Mouse (Mus musculus): ENCODE measurements at regions not wholly inside any gene's neighbourhood (a gene's known extent, or its start where the extent isn't known, plus 50 kb on each side); places are given as distances from the start of the nearest gene placed in this dataset.

DNA sequence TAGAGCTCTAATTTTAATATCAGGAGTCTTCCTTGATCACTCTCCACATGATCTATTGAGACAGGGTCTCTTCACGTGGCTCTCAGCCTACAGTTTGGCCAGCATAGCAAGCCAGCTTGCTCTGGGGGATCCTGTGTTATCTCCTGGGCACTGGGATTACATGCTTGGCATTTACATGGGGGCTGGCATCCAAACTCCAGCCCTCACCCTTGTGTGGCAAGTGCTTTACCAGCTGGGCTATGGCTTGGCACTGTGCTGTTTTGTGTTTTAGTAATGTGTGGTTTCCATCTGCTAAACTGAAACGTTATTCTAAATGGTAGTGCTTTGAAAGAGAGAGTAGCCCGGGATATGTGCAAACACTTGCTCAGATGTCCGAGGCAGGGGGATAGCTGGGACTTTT is 251.5 kb upstream of the Hnrnpa3 start:
- DNase-seq (ENCODE audit: low read depth, low spot score), result no peak

GRCm38 (mm10) chr2:75408016-75408415 is 251.0 kb upstream of the Hnrnpa3 start:
- DNase-seq (ENCODE audit: low read depth, low spot score), result no peak

- DNase-seq (ENCODE audit: low read depth, low spot score), result no peak
These were observed 249.3 kb upstream of the Hnrnpa3 start for GRCm38 (mm10) chr2:75409806-75410205.

GRCm38 (mm10) chr2:75412735-75413134 is 246.3 kb upstream of the Hnrnpa3 start:
- DNase-seq (ENCODE audit: low read depth, low spot score), result no peak

DNA sequence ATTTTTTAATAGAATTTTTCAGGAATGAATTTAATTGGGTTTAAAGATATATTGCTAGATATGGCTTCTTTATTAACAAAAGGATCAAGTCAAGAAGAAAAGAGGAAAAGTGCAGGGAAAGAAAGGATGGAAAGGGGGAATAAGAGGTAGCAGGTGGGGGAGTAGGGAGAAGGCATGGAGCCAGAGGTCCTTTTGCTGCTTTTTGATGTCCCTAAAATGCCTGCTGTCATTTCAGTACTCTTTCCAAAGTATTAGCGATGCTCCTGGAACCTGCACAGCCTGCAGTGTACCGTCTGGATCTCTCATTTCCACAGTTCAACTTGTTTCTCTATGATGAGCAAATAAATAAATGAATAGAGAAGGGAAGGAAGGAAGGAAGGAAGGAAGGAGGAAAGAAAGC is 240.4 kb upstream of the Hnrnpa3 start:
- no peak for DNase-seq (ENCODE audit: low read depth, low spot score)

DNA sequence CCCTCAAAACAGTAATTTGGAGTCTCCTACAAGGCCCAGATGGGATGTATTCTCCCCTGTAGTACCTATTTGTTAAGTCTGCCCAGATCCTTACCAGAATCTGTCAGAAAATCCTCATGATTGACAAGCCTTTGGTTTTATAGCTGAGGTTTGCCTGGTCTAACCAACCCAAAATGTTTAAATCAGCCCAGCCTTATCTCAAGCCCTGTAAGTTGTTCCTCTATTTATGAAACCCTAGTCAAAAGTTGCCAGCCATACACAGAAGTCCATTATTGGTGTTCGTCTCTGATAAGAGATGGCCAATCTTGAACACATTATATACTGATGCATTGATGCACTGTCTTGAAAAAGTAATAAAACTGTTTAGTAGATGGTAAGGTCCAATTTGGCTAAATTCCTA is 239.9 kb upstream of the Hnrnpa3 start:
- no peak for DNase-seq (ENCODE audit: low read depth, low spot score)

GRCm38 (mm10) chr2:75422798-75423685 is 236.0 kb upstream of the Hnrnpa3 start:
- peak; percentile 84 for DNase-seq (ENCODE audit: low read depth, low spot score)

DNA sequence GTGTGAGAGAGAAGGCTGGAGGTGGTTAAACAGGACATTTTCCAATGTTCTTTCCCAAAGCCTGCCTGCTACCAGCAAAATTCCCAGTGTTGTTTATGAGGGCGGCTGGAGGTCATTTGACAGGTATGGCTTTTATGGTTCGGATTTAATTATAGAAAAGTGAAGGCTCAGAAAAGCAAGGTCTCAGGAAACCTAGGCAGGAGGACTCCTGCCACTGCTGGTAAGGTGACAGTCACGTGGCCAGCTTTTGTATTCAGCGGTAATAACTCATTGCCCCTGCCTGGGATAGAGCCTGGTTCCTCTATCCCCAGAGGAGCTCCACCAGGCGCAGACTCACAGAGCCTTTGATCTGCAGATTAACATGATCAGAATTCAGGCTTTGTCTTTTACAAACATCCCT is 235.2 kb upstream of the Hnrnpa3 start:
- peak; percentile 72 for DNase-seq (ENCODE audit: low read depth, low spot score)

- no peak for DNase-seq (ENCODE audit: low read depth, low spot score)
These were observed 234.7 kb upstream of the Hnrnpa3 start for GRCm38 (mm10) chr2:75424363-75424762.

- no peak for DNase-seq (ENCODE audit: low read depth, low spot score)
These were observed 234.2 kb upstream of the Hnrnpa3 start for GRCm38 (mm10) chr2:75424911-75425310.

- no peak for DNase-seq (ENCODE audit: low read depth, low spot score)
These were observed 233.7 kb upstream of the Hnrnpa3 start for GRCm38 (mm10) chr2:75425384-75425783.

DNA sequence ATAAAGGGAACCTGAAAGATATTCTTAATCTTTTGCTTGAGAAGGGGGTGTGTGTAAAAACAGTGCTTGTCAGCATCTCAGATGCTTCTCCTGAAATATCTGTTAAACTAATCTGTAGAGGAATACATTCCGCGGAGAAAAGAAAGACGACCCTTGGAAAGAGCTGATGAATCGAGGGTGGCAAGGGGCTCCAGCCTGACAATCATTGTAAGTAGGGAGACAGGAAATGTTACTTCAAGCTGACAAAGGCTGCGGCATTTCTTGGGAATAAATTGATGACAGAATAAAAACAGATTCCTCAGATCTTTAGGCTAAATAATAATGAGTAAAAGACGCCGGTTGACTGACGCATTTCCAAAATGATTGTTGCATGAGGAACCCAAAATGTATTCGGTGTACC is 233.3 kb upstream of the Hnrnpa3 start:
- no peak for DNase-seq (ENCODE audit: low read depth, low spot score)

DNA sequence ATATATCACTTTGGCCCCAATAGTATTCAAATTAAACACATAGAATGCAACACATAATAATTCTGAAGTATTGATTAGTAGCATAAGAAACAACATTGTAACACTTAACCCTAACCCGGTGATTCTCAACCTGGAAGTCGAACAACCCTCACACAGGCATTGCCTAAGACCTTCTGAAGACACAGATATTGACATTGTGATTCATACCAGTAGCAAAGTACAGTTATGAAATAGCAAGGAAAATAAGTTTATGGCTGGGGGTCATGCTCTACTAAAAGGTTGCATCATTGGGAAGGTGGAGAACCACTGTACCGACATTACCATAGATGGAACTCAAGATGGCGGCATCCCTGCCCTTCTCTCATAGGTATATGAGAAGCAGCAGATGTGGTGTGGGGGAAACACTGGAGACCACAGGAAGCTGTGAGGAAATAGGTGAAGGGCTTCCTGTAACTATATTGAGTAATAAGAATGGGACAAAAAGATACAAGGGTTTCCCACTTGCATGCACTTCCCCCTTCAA is 231.1 kb upstream of the Hnrnpa3 start:
- no peak for DNase-seq (ENCODE audit: low read depth, low spot score)

DNA sequence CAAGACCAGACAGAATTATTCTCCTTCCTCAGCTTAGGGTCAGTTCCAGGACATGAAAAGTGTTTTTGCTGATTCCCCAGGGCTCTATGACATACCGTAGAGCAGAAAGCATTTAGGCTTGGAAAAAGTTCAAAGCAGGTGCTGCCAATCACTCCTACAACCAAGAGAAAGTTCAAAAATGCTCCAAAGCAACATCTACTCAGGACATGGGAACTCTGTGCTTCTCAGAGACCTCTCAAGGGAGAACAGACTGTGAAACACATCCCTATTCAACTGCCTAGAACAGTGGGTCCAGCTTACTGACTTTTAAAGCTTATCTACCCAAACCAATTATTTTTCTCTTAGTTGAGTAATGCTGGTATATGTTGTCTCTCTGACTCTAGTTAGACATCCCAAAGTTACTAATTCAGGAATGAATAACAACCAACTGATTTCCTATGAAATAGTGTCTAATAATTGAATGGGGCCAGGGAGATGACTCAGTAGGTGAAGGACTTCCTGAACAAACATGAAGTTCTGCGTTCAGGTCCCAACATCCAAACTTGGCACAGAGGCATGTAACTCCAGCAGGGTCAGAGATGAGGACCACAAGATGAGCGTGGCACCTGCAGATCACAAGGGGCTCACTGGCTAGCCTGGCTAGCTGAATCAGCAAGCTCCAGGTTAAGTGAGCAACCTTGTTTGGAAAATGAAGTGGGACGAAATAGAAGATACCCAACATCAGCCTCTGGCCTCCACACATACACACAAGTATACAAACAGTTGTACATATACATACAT is 228.7 kb upstream of the Hnrnpa3 start:
- DNase-seq (ENCODE audit: low read depth, low spot score), result no peak

DNA sequence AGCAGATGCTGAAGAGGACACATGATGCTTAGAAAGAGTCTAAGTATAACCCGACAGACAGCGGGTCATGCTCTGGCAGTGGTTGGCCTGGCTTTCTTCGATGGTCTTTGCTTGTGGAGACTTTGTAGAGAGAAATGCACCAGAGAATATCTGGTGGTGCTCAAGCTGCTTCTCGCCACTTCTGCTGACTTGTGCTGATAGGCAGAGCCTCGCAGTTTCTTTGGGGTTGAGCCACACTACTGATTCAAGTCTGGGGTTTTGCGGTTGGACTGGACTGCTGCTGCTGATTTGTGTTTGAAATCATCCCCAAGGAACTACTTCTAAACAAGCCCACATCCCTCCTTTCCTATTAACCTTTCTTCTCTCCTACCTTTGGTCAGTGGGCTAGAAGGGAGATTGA is 227.1 kb upstream of the Hnrnpa3 start:
- DNase-seq (ENCODE audit: low read depth, low spot score), result no peak

DNA sequence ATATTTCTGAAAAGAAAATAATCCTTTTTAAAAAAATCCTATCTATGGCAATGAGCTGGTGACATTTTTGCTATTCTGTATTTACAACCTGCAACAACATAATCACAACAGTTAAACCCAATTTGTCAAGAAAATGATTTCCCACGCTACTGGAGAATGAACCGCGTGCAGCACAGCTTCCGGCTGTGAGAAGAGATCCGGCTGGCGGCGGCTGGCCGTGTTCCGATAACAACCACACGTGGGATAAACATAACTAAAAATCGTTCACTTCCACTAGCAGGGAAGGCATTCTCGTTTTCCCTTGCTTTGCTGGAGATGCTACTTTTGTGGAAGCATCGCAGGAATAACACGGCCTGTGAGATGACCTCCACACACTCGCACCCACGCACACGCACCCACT is 224.5 kb upstream of the Hnrnpa3 start:
- DNase-seq (ENCODE audit: low read depth, low spot score), result no peak

DNA sequence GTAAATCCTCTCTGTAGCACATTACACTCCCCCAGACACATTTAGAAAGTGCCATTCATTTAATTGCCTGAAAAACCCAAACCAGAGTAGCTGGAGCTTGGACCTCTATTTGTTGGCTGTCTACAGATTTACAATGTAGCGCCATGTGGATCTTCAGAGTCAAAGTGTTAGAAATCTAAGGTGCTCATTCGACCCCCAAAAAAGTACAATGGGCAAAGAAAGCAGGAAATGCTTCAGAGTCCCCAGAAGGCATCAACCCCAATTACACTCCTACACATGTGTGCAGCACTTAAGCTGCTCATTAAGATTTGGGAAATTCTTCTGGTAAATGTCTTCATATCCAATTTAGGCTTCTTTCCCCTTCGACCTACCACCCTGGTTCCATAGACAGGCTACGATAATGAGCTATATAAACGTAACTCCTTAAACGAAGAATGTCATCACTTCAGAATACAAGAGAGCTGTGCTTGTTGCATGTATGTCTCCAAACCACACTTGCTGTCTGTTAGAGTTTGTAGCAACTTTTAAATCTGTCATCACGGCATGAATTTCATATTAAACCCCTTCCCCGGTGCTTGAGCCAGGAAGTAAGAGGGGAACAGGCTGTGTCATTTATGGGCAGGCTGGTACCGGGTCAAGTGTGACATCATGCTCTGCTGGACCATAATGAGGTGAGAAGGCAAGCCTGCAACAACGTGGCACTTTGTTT is 219.4 kb upstream of the Hnrnpa3 start:
- peak; percentile 91 for DNase-seq (ENCODE audit: low read depth, low spot score)

DNA sequence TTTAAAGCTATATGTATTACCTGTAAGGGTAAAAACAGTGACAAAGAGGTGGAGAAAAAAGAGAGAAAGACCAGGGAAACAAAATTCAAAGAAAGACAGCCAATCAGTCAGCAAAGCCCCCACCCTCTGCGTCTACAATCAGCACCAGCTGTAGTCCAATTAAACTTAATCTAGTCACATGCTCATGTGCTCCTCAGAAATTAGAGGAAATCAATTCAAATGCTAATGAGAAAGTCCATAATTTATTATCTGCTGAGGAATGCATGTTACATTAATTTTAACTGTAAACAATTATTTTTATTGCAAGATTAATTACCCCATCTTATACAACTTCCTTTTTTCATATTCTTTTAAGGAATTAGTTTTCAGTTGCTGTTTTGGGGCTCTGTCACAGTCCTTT is 216.4 kb upstream of the Hnrnpa3 start:
- DNase-seq (ENCODE audit: low read depth, low spot score), result no peak

GRCm38 (mm10) chr2:75445189-75445588 is 213.9 kb upstream of the Hnrnpa3 start:
- DNase-seq (ENCODE audit: low read depth, low spot score), result no peak

DNA sequence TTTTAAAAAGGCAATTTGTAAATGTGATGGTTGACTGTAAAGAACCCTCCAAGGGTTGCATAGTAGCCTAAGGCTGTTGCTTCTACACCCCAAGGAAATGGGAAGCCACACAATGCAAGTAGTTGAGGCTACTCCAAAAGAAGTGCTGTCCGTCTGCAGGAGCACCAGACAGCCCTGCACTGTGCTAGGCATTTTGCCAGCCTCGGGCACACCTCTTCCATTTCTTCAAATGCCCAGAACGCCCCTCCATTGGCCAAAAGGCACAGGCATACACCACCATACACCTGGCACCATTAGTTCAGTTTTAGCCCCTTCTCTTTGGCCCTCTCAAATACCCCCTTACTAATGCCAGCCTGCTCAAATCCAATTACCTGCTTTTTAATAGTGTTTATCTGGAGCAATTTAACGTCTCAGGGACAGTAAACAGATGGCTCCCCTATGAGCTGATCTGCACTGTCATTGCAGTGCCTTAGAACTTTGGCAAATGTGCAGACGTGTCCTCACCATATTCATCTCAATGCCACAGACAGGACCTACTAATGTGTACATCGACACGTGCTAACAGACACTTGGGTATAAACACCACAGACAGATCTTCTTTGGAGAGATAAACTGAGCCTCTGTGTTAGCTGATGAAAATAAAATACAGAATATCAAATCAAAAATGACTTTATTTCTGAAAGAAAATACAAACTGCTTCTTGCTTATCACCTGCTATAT is 211.9 kb upstream of the Hnrnpa3 start:
- no peak for DNase-seq (ENCODE audit: low read depth, low spot score)

DNA sequence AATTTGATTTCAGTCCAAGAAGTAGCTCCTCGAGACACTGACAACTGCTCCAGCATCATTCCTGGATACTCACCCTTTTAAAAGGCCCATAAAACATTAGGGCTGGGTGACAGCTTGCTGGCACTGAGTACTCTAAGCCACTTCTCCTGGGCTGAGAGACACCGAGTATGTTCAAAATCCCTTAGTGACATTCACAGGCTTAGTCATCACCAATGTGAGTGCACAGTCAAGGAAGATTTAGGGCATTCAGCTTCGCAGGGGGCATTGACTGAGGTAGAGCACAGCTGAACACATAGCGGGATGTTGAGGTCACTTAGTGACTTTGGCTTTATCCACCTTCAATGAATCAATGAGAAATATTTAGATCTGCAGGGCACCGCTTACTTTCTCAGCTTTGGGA is 210.8 kb upstream of the Hnrnpa3 start:
- DNase-seq (ENCODE audit: low read depth, low spot score), result no peak

All from forelimb bud, embryonic 11.5 days (tissue).